Mouse (Mus musculus) frontal cortex, adult 2 months (tissue): ENCODE data around the gene Tor1aip1. TPM values are rescaled to one million over a fixed set of nuclear protein-coding genes. Genes with fewer than 3 reads are reported as not detected.

Experiments
- polyA plus RNA-seq: library from polyadenylated mRNA; depleted of rRNA; stranded (reverse); fragments of >200 nt; gene quantifications from 2 replicates; pipeline ENCODE4 v1.2.3, GENCODE M21; 2012; rRNA removed

Tor1aip1 gene
- polyA plus RNA-seq, 1 experiment, result 21.4 TPM

Other genes with a start within 250 kb of the Tor1aip1 start
- 27.5 and 29.6 TPM in 2 replicates for gene Qsox1, start 223.6 kb downstream of the Tor1aip1 start, polyA plus RNA-seq
- 11.4 and 13.7 TPM in 2 replicates for gene Cep350, start 63.2 kb downstream of the Tor1aip1 start, polyA plus RNA-seq
- 46.3 and 46.6 TPM in 2 replicates for gene Tor1aip2, start 1.1 kb downstream of the Tor1aip1 start, polyA plus RNA-seq
- 9.6 and 11.8 TPM in 2 replicates for gene Fam163a, start 168.5 kb upstream of the Tor1aip1 start, polyA plus RNA-seq